ENCODE assay signal across 9 mouse cellular contexts in genomic region chr4:45097198-45097872, GRCm38 (mm10). TPM values are rescaled to one million over a fixed set of nuclear protein-coding genes. Genes with fewer than 3 reads are reported as not detected.
DNase-seq lines count a peak whose midpoint lies in the region; ATAC-seq and TF ChIP-seq lines count a peak whose summit lies in the region.
"Had no signal": no experiment of that assay in that cellular context is flagged by ENCODE, and none has a peak within 500 bp of the region (broad histone marks: within the 10 kb centered on the region; RNA-seq: fewer than 3 reads in every experiment).

No protein-coding gene starts in this region.

- no peak for ATAC-seq in heart, embryonic 11.5 days (replicated peaks; ENCODE audit: insufficient number of reproducible peaks, low FRiP score, low TSS enrichment)
- ATAC-seq in megakaryocyte, adult 5-6 weeks (ENCODE audit: poor library complexity, severe bottlenecking), result peak; percentile 96

- no peak overlapping the region for H3K4me3 ChIP-seq in heart, adult 2 months
- no peak overlapping the region for H3K4me3 ChIP-seq in heart, embryonic 11.5 days (ENCODE audit: low read depth, low read length)
- no peak overlapping the region for H3K4me3 ChIP-seq in heart, embryonic 10.5 days
- H3K4me3 ChIP-seq: midbrain, embryonic 12.5 days had no signal

- H3K4me2 ChIP-seq in heart, embryonic 11.5 days, result no peak overlapping the region
- H3K4me2 ChIP-seq: midbrain, embryonic 12.5 days had no signal

- TF ChIP-seq EP300 in heart, adult 2 months (IDR thresholded peaks at IDR 0.05; ENCODE audit: insufficient read depth, low read depth, low read length), result peak; percentile 70; the same call in 1 of the 2 replicates

- DNase-seq in heart, adult 2 months, result peak; percentile 39 to 76
- DNase-seq in adipocyte (ENCODE audit: low spot score), result peak; percentile 83
- peak; percentile 89 for DNase-seq in embryo, embryonic 10 days (ENCODE audit: low spot score)
- peak; percentile 80 for DNase-seq in heart, embryonic 10.5 days (ENCODE audit: low spot score)
- peak; percentile 59 to 82 for DNase-seq in layer of hippocampus, postnatal 14 days (ENCODE audit: low spot score in 2 of 2)
- peak; percentile 58 for DNase-seq in spleen, adult 12 weeks (ENCODE audit: low spot score)

- no peaks in the 10 kb centered on the region for H3K9me3 ChIP-seq in heart, embryonic 11.5 days (replicated peaks; ENCODE audit: control insufficient read depth, low read length)
- H3K9me3 ChIP-seq in heart, embryonic 10.5 days, result no peaks in the 10 kb centered on the region
- H3K9me3 ChIP-seq: midbrain, embryonic 12.5 days had no signal

- no peak for TF ChIP-seq POLR2A in heart, adult 2 months (IDR thresholded peaks at IDR 0.05; ENCODE audit: insufficient read depth, low read depth, low read length)

- H3K36me3 ChIP-seq in heart, adult 2 months (ENCODE audit: control insufficient read depth, insufficient read depth, low read length), result no peaks in the 10 kb centered on the region
- H3K36me3 ChIP-seq in heart, embryonic 11.5 days (ENCODE audit: control insufficient read depth, insufficient read depth, low read length), result peaks cover 2% of the 10 kb centered on the region; the same call in 1 of the 2 replicates
- H3K36me3 ChIP-seq in heart, embryonic 10.5 days, result peaks cover 8% of the 10 kb centered on the region

- intact Hi-C loops in heart, adult 2 months (cut with DNase I), result loop anchor here (1.0 to 5.0 kb wide), 2 partner anchors 183 to 760 kb away; no protein-coding TSS in a partner anchor

- H3K27ac ChIP-seq in heart, adult 2 months, result no peak overlapping the region
- no peak overlapping the region for H3K27ac ChIP-seq in heart, embryonic 11.5 days (ENCODE audit: low read depth, low read length)
- H3K27ac ChIP-seq in heart, embryonic 10.5 days, result no peak overlapping the region
- H3K27ac ChIP-seq: midbrain, embryonic 12.5 days had no signal

- no peaks in the 10 kb centered on the region for H3K27me3 ChIP-seq in heart, adult 2 months (ENCODE audit: control insufficient read depth, insufficient read depth, low read length)
- no peaks in the 10 kb centered on the region for H3K27me3 ChIP-seq in heart, embryonic 11.5 days (ENCODE audit: control insufficient read depth, insufficient read depth, low read length)
- H3K27me3 ChIP-seq in heart, embryonic 10.5 days (ENCODE audit: insufficient read depth, poor library complexity, severe bottlenecking), result peaks cover 11% of the 10 kb centered on the region; the same call in 1 of the 2 replicates
- H3K27me3 ChIP-seq: midbrain, embryonic 12.5 days had no signal

- H3K4me1 ChIP-seq in heart, adult 2 months (ENCODE audit: control insufficient read depth, insufficient read depth, low read length), result peaks cover 1% of the 10 kb centered on the region; the same call in 1 of the 2 replicates
- H3K4me1 ChIP-seq in heart, embryonic 11.5 days (ENCODE audit: control insufficient read depth, insufficient read depth, low read length), result no peaks in the 10 kb centered on the region
- H3K4me1 ChIP-seq in heart, embryonic 10.5 days, result no peaks in the 10 kb centered on the region
- H3K4me1 ChIP-seq: midbrain, embryonic 12.5 days had no signal

- WGBS in heart, adult 2 months, result 22% methylated on average over 7 of the region's 7 CpGs
- WGBS in heart, embryonic 11.5 days (ENCODE audit: insufficient replicate concordance), result 25% methylated on average over 7 of the region's 7 CpGs
- 24% methylated on average over 7 of the region's 7 CpGs for WGBS in heart, embryonic 10.5 days

- no peak; the same call in 1 of the 2 replicates for TF ChIP-seq CTCF in heart, adult 2 months (IDR thresholded peaks at IDR 0.05)

- no peaks in the 10 kb centered on the region for H3K79me2 ChIP-seq in heart, adult 2 months (replicated peaks; ENCODE audit: control insufficient read depth, insufficient read depth, low read length)

- no peak overlapping the region for H3K9ac ChIP-seq in heart, adult 2 months (ENCODE audit: low read depth, low read length)
- no peak overlapping the region for H3K9ac ChIP-seq in heart, embryonic 11.5 days (ENCODE audit: low read depth, low read length)
- H3K9ac ChIP-seq: midbrain, embryonic 12.5 days had no signal

RNA-seq across cellular contexts. Expression of gene Tomm5, which starts 10.6 kb away (rescaled TPM):
- total RNA-seq in heart, adult 2 months (2021), result 100 to 1,000 TPM; 213 to 237 TPM
- polyA plus RNA-seq in heart, adult 2 months (2012; rRNA removed), result 205 and 285 TPM in 2 replicates
- 222 TPM in 2 replicates for polyA plus RNA-seq in heart, embryonic 11.5 days (2014; fragmentation: Nextera tagmentation; extraction: Ambion mirVana)
- 248 and 292 TPM in 2 replicates for polyA plus RNA-seq in heart, embryonic 10.5 days (2016; fragmentation: Nextera tagmentation; extraction: Ambion mirVana)
- total RNA-seq in layer of hippocampus, postnatal 14 days (2021), result 10 to 100 TPM; 66.7 to 75.6 TPM
- total RNA-seq in megakaryocyte, adult 5-6 weeks (2015), result 97.0 and 98.6 TPM in 2 replicates
- 94.3 and 112 TPM in 2 replicates for total RNA-seq in megakaryocyte, adult 5-6 weeks (2017)

RNA-seq across cellular contexts. Expression of gene Fbxo10, which starts 12.9 kb away (rescaled TPM):
- 10 to 100 TPM in 1 of 2 experiments, 1 to 10 TPM in 1; 9.4 to 10.2 TPM for total RNA-seq in heart, adult 2 months (2021)
- polyA plus RNA-seq in heart, adult 2 months (2012; rRNA removed), result 16.7 and 22.1 TPM in 2 replicates
- 6.4 and 9.2 TPM in 2 replicates for polyA plus RNA-seq in heart, embryonic 11.5 days (2014; fragmentation: Nextera tagmentation; extraction: Ambion mirVana)
- 12.0 and 13.4 TPM in 2 replicates for polyA plus RNA-seq in heart, embryonic 10.5 days (2016; fragmentation: Nextera tagmentation; extraction: Ambion mirVana)
- total RNA-seq in layer of hippocampus, postnatal 14 days (2021), result 10 to 100 TPM; 39.6 to 41.3 TPM
- total RNA-seq in megakaryocyte, adult 5-6 weeks (2015), result 3.4 and 4.4 TPM in 2 replicates
- total RNA-seq in megakaryocyte, adult 5-6 weeks (2017), result 4.5 and 5.4 TPM in 2 replicates
